Mouse (Mus musculus): Measurements from ENCODE around the gene Ogg1. TPM values are rescaled to one million over a fixed set of nuclear protein-coding genes. Genes with fewer than 3 reads are reported as not detected.
"Not testable (repeated sequence)": the region's sequence is repeated elsewhere in the genome, so short reads cannot be mapped to it uniquely, and the experiment has no call there.

Ogg1 gene
- polyA plus RNA-seq, 1 experiment: 0.56 TPM

DNA sequence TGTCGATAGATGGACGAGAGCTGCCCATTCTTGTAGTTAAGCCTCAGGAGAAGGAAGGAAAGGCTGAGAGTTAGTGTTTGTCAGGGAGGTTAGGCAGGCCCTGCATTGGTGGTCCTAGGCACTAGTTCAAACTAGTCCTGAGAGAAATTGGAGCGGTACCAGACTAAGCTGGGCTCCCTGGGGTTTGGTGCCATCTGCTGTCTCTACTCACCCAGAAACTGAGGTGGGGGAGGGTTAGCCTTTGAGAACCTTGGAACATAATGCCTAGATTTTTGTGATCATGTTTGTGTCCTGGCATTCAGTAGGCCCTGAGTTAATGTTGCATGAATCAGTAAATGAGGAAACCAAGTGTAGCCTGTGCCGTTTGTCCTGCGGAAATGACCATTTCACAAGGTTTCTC is 18.6 kb upstream of the Ogg1 start:
- Histone ChIP-seq H3K9me3 (ENCODE audit: control insufficient read depth, low read length) (no peaks in the 10 kb centered on the region), H3K4me3 (replicated peaks) (peak overlapping the region; percentile 89), H3K36me3 (ENCODE audit: control insufficient read depth) (peaks cover 44% of the 10 kb centered on the region), H3K27me3 (ENCODE audit: control insufficient read depth) (peaks cover 5% of the 10 kb centered on the region), H3K4me1 (ENCODE audit: control insufficient read depth) (peaks cover 39% of the 10 kb centered on the region)
- no peak for TF ChIP-seq TAL1 (IDR thresholded peaks at IDR 0.05; ENCODE audit: low read length)

GRCm38 (mm10) chr6:113315972-113316371 is 10.8 kb upstream of the Ogg1 start:
- no peaks in the 10 kb centered on the region; the same call in 1 of the 2 replicates for H3K4me1 ChIP-seq (ENCODE audit: control insufficient read depth)
- TF ChIP-seq TAL1 (IDR thresholded peaks at IDR 0.05; ENCODE audit: low read length) (no peak), GATA1 (IDR thresholded peaks at IDR 0.05; ENCODE audit: low read length) (no peak)
- H3K27me3 ChIP-seq (ENCODE audit: control insufficient read depth): no peaks in the 10 kb centered on the region
- H3K9me3 ChIP-seq (ENCODE audit: control insufficient read depth, low read length): no peaks in the 10 kb centered on the region
- no peak overlapping the region for H3K4me3 ChIP-seq (replicated peaks)
- H3K36me3 ChIP-seq (ENCODE audit: control insufficient read depth): peaks cover 99% of the 10 kb centered on the region

DNA sequence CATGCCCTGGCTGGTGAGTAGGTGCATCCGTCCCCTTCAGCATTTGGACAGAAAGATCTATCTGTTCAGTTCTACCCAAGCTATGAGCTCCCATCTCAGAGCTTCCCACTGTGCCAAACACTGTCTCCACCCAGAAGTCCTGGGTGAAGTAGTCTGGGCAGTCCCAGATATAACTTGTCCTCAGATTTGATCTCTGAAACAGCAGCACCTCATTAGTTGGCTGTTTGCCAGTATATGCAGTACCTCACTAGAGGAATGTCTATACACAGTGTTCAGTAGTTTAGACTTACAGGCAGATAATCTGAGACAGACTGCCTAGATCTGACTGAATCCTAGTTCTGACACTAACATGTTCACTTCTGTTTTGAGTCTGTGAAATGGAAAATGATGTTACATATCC is 2.6 kb downstream of the Ogg1 start:
- no peak overlapping the region for H3K4me3 ChIP-seq (replicated peaks)
- peaks cover 34% of the 10 kb centered on the region for H3K4me1 ChIP-seq (ENCODE audit: control insufficient read depth)
- peaks cover 60% of the 10 kb centered on the region for H3K36me3 ChIP-seq (ENCODE audit: control insufficient read depth)
- H3K27me3 ChIP-seq (ENCODE audit: control insufficient read depth): no peaks in the 10 kb centered on the region
- TF ChIP-seq GATA1 (IDR thresholded peaks at IDR 0.05; ENCODE audit: low read length) (no peak), TAL1 (IDR thresholded peaks at IDR 0.05; ENCODE audit: low read length) (no peak)
- no peaks in the 10 kb centered on the region for H3K9me3 ChIP-seq (ENCODE audit: control insufficient read depth, low read length)

DNA sequence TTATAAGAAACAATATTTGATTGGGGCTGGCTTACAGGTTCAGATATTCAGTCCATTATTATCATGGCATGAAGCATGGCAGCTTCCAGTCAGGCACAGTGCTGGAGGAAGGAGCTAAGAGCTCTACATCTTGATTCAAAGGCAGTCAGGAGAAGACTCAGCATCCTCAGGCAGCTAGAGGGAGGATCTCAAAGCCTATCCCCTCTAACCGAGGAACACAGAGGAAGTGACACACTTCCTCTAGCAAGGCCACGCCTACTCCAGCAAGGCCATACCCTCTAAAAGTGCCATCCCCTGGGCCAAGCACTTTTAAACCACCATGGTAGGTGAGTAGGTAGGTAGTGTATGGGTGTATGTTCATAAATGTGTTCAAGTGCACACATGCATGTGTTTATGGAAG is 3.8 kb downstream of the Ogg1 start:
- Histone ChIP-seq H3K27me3 (ENCODE audit: control insufficient read depth) (no peaks in the 10 kb centered on the region), H3K4me3 (replicated peaks) (no peak overlapping the region), H3K4me1 (ENCODE audit: control insufficient read depth) (peaks cover 30% of the 10 kb centered on the region), H3K9me3 (ENCODE audit: control insufficient read depth, low read length) (no peaks in the 10 kb centered on the region), H3K36me3 (ENCODE audit: control insufficient read depth) (peaks cover 60% of the 10 kb centered on the region)
- TF ChIP-seq TAL1 (IDR thresholded peaks at IDR 0.05; ENCODE audit: low read length): no peak
- TF ChIP-seq GATA1 (IDR thresholded peaks at IDR 0.05; ENCODE audit: low read length): no peak

DNA sequence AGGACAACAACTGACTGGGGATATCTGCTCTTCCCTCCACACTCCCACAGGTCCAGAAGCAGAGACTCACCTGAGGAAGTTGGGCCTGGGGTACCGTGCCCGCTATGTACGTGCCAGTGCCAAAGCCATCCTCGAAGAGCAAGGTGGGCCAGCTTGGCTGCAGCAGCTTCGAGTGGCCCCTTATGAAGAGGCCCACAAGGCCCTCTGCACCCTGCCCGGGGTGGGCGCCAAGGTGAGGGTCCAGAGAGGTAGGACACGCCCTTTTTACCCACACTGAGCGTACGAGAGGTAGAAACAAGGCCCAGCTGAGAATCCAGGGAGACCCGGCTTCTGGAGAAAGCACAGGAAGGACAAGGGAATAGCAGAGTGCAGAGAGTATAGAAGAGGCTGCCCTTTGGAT is 4.9 kb downstream of the Ogg1 start:
- TF ChIP-seq TAL1 (IDR thresholded peaks at IDR 0.05; ENCODE audit: low read length) (no peak), GATA1 (IDR thresholded peaks at IDR 0.05; ENCODE audit: low read length) (no peak)
- H3K4me3 ChIP-seq (replicated peaks): no peak overlapping the region
- H3K36me3 ChIP-seq (ENCODE audit: control insufficient read depth): peaks cover 65% of the 10 kb centered on the region
- H3K27me3 ChIP-seq (ENCODE audit: control insufficient read depth): no peaks in the 10 kb centered on the region
- peaks cover 21% of the 10 kb centered on the region for H3K4me1 ChIP-seq (ENCODE audit: control insufficient read depth)
- H3K9me3 ChIP-seq (ENCODE audit: control insufficient read depth, low read length): no peaks in the 10 kb centered on the region

- H3K36me3 ChIP-seq (ENCODE audit: control insufficient read depth): peaks cover 67% of the 10 kb centered on the region
- not testable (repeated sequence) for H3K9me3 ChIP-seq (ENCODE audit: control insufficient read depth, low read length); H3K27me3 ChIP-seq (ENCODE audit: control insufficient read depth); H3K4me3 ChIP-seq (replicated peaks)
- H3K4me1 ChIP-seq (ENCODE audit: control insufficient read depth): peaks cover 18% of the 10 kb centered on the region
These were observed 6.0 kb downstream of the Ogg1 start for GRCm38 (mm10) chr6:113332734-113333133.

DNA sequence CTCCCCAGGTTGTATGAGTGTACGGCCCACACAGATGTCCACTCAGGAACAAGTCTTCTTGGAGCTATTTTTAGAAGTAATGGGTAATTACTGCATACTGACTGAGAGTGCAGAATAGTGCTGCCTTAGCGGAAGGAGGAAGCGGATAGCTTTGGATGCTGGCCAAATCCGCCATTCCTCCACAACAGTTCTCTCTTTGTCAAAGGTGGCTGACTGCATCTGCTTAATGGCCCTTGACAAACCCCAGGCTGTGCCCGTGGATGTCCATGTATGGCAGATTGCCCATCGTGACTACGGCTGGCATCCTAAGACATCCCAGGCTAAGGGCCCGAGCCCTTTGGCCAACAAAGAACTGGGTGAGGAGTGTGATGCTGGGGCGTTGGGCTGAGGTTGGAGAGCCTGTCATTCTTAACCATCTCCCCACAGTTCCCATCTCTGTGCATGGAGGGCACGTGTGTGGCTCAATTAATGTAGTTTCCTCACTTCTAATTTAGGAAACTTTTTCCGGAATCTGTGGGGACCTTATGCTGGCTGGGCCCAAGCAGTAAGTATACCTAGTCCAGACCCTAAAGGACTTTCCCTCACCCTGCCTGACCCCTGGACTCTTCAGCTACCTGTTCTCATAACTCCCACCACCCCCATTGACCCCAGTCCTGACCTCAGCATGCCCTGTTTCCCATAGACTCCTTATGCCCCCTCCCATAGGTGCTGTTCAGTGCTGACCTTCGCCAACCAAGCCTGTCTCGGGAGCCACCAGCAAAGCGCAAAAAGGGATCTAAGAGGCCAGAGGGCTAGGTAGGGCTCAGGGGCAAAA is 6.6 kb downstream of the Ogg1 start:
- Histone ChIP-seq H3K4me3 (replicated peaks) (no peak overlapping the region), H3K4me1 (ENCODE audit: control insufficient read depth) (peaks cover 16% of the 10 kb centered on the region), H3K27me3 (ENCODE audit: control insufficient read depth) (no peaks in the 10 kb centered on the region), H3K9me3 (ENCODE audit: control insufficient read depth, low read length) (no peaks in the 10 kb centered on the region), H3K36me3 (ENCODE audit: control insufficient read depth) (peaks cover 68% of the 10 kb centered on the region)
- TF ChIP-seq GATA1 (IDR thresholded peaks at IDR 0.05; ENCODE audit: low read length): no peak
- no peak for TF ChIP-seq TAL1 (IDR thresholded peaks at IDR 0.05; ENCODE audit: low read length)

DNA sequence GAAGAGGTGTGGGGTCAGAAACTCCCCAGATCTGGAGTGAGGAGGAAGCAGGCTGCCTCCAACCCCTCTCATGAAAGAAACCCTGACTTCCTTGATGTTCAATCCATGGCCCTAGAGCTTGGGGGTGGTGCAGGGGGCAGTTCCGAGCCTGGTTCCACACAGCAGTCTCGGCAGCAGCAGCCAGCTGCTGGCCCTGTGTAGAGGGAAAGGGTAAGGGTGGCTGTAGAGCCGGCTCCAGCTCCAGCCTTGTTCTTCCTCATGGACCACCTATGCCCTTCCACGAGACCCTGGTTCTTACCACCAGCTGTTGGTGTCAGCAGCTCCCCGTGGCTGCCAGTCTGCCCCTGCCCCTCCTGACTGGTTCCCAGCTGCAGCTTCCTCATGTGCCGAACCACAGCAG is 7.4 kb downstream of the Ogg1 start:
- peaks cover 8% of the 10 kb centered on the region for H3K4me1 ChIP-seq (ENCODE audit: control insufficient read depth)
- H3K36me3 ChIP-seq (ENCODE audit: control insufficient read depth): peaks cover 59% of the 10 kb centered on the region
- no peaks in the 10 kb centered on the region for H3K9me3 ChIP-seq (ENCODE audit: control insufficient read depth, low read length)
- H3K4me3 ChIP-seq (replicated peaks): no peak overlapping the region
- H3K27me3 ChIP-seq (ENCODE audit: control insufficient read depth): no peaks in the 10 kb centered on the region
- no peak for TF ChIP-seq TAL1 (IDR thresholded peaks at IDR 0.05; ENCODE audit: low read length)
- no peak for TF ChIP-seq GATA1 (IDR thresholded peaks at IDR 0.05; ENCODE audit: low read length)

DNA sequence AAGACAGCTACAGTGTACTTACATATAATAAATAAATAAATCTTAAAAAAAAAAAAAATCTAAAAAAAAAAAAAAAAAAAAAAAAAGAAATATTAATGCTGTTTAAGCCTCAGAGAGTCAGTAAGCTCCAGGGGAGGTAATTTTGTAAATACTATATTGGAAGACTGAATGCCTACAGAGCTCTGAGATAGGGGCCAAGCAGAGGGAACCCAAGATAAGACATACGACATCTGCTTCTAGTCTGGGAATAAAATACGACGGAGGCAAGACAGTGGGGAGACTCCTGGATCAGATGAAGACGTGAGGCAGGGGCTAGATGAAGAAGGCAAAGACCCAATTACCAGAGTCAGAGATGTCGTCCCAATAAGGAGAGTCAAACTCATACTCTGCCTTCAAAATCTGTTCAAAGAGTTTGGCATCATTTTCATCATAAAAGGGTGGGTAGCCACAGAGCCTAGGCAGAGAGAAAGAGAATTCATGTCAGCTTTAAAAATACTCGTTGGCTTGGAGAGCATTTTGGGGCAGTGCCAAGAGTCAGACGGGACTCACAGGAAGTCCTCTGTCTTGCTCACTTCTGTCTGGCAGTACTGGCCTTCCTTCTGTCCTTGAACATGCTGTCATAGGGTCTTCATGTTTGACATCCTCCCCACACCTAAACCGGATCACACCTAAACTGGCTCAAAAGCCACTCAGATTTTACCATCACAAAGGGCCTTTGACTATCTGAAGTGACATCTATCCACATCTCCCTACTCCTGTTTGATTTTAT is 10.3 kb downstream of the Ogg1 start:
- no peak overlapping the region for H3K4me3 ChIP-seq (replicated peaks)
- no peaks in the 10 kb centered on the region for H3K9me3 ChIP-seq (ENCODE audit: control insufficient read depth, low read length)
- TF ChIP-seq GATA1 (IDR thresholded peaks at IDR 0.05; ENCODE audit: low read length): no peak
- no peak for TF ChIP-seq TAL1 (IDR thresholded peaks at IDR 0.05; ENCODE audit: low read length)
- H3K36me3 ChIP-seq (ENCODE audit: control insufficient read depth): peaks cover 40% of the 10 kb centered on the region
- H3K4me1 ChIP-seq (ENCODE audit: control insufficient read depth): peaks cover 4% of the 10 kb centered on the region
- no peaks in the 10 kb centered on the region for H3K27me3 ChIP-seq (ENCODE audit: control insufficient read depth)
